Mouse (Mus musculus) midbrain, embryonic 14.5 days (tissue): ENCODE data around the gene Olfr164. TPM values are rescaled to one million over a fixed set of nuclear protein-coding genes. Genes with fewer than 3 reads are reported as not detected.
A peak's percentile ranks its signal among the peaks of the same experiment; 100 is the strongest.

ENCODE experiments used
- ATAC-seq: fragments of 200-750 bp; cut with Nextera tagmentation; 2 replicates; pipeline ENCODE4 v1.8.0; 2017; ENCODE audit warnings: moderate number of reproducible peaks, moderate library complexity; ENCODE audit not compliant: low FRiP score, low TSS enrichment
- DNase-seq: peaks from one replicate; pipeline ENCODE4 v3.0.0-alpha.2; 2015
- H3K27ac ChIP-seq: fragments of 300-500 bp; sonication (generic); replicated peaks from 2 replicates; pipeline ENCODE4 v1.5.1; 2014; ENCODE audit warnings: mild to moderate bottlenecking, low read depth, low read length, moderate library complexity
- H3K27me3 ChIP-seq: fragments of 300-500 bp; sonication (generic); 2 replicates; pipeline ENCODE4 v1.6.1; 2014; ENCODE audit warnings: low read length, control low read depth, mixed read lengths; ENCODE audit not compliant: control insufficient read depth, insufficient read depth
- H3K36me3 ChIP-seq: fragments of 300-500 bp; sonication (generic); 2 replicates; pipeline ENCODE4 v1.6.1; 2014; ENCODE audit warnings: low read length, control low read depth; ENCODE audit not compliant: control insufficient read depth, insufficient read depth
- H3K4me1 ChIP-seq: fragments of 300-500 bp; sonication (generic); 2 replicates; pipeline ENCODE4 v1.6.1; 2014; ENCODE audit warnings: mild to moderate bottlenecking, antibody characterized with exemption, low read length, control low read depth; ENCODE audit not compliant: control insufficient read depth, insufficient read depth
- H3K4me2 ChIP-seq: fragments of 300-500 bp; sonication (generic); 2 replicates; pipeline ENCODE4 v1.6.1; 2014; ENCODE audit warnings: mild to moderate bottlenecking, low read length, moderate library complexity
- H3K4me3 ChIP-seq: fragments of 300-500 bp; sonication (generic); replicated peaks from 2 replicates; pipeline ENCODE4 v1.5.1; 2014; ENCODE audit warnings: low read depth, low read length
- H3K9ac ChIP-seq: fragments of 300-500 bp; sonication (generic); replicated peaks from 2 replicates; pipeline ENCODE4 v1.6.1; 2014; ENCODE audit warnings: mild to moderate bottlenecking, low read length, moderate library complexity
- H3K9me3 ChIP-seq: fragments of 300-500 bp; sonication (generic); 2 replicates; pipeline ENCODE4 v1.6.1; 2016; ENCODE audit warnings: low read length, control low read depth, mixed read lengths; ENCODE audit not compliant: control insufficient read depth
- WGBS: fragments of 180-500 bp; shearing (Covaris S2); extraction: QIAGEN DNeasy Blood & Tissue Kit; methylation state at CpG from one replicate; pipeline ENCODE4 v1.1.7; 2014; 5-methylcytosine and 5-hydroxymethylcytosine counted together
- polyA plus RNA-seq: library from polyadenylated mRNA; unstranded; fragments of >200 nt; fragmentation: Nextera tagmentation; extraction: Ambion mirVana; gene quantifications from 2 replicates; pipeline ENCODE4 v1.2.1, GENCODE M21; 2014

Gene Olfr164
- not detected in 2 replicates for polyA plus RNA-seq

GRCm38 (mm10) chr16:19313964-19314363 is at the start of gene Olfr164:
TSS of gene Olfr164 (minus strand) at chr16:19314064.
- 47% methylated on average over 1 of the region's 1 CpGs for WGBS

GRCm38 (mm10) chr16:19349111-19349510 is 35.2 kb upstream of the Olfr164 start:
- H3K4me1 ChIP-seq = no peaks in the 10 kb centered on the region
- H3K9me3 ChIP-seq = 0 out of 2 replicates have a peak, but pooled peaks cover 5% of the 10 kb centered on the region
- no peaks in the 10 kb centered on the region for H3K27me3 ChIP-seq
- no peak overlapping the region for H3K9ac ChIP-seq
- H3K27ac ChIP-seq = no peak overlapping the region
- no peak overlapping the region for H3K4me2 ChIP-seq
- no peak for ATAC-seq
- WGBS = 92% methylated on average over 6 of the region's 6 CpGs
- no peak overlapping the region for H3K4me3 ChIP-seq
- no peak for DNase-seq
- H3K36me3 ChIP-seq = no peaks in the 10 kb centered on the region

More at GRCm38 (mm10) chr16:19313964-19314363, at the start of gene Olfr164:
- no peak for ATAC-seq
- no peaks in the 10 kb centered on the region for H3K27me3 ChIP-seq
- DNase-seq = no peak
- H3K4me2 ChIP-seq = no peak within 1 kb of the TSS
- no peaks in the 10 kb centered on the region for H3K9me3 ChIP-seq
- H3K9ac ChIP-seq = no peak within 1 kb of the TSS
- H3K4me3 ChIP-seq = no peak within 1 kb of the TSS
- H3K36me3 ChIP-seq = no peaks in the 10 kb centered on the region
- no peaks in the 10 kb centered on the region for H3K4me1 ChIP-seq
- H3K27ac ChIP-seq = no peak within 1 kb of the TSS

GRCm38 (mm10) chr16:19263235-19263634 is 50.6 kb downstream of the Olfr164 start:
- DNase-seq (peak; percentile 9), ATAC-seq (no peak)
- H3K4me1 ChIP-seq = no peaks in the 10 kb centered on the region
- H3K27ac ChIP-seq = no peak overlapping the region
- WGBS = 25% methylated on average over 1 of the region's 1 CpGs
- H3K27me3 ChIP-seq = no peaks in the 10 kb centered on the region
- H3K9me3 ChIP-seq = no peaks in the 10 kb centered on the region
- H3K4me2 ChIP-seq = no peak overlapping the region
- H3K9ac ChIP-seq = no peak overlapping the region
- no peaks in the 10 kb centered on the region for H3K36me3 ChIP-seq
- no peak overlapping the region for H3K4me3 ChIP-seq

GRCm38 (mm10) chr16:19260780-19261179 is 53.1 kb downstream of the Olfr164 start:
- ATAC-seq (no peak), DNase-seq (no peak)
- H3K36me3 ChIP-seq = no peaks in the 10 kb centered on the region
- H3K9me3 ChIP-seq = no peaks in the 10 kb centered on the region
- no peak overlapping the region for H3K27ac ChIP-seq
- no peak overlapping the region for H3K9ac ChIP-seq
- WGBS = 66% methylated on average over 1 of the region's 1 CpGs
- no peaks in the 10 kb centered on the region for H3K4me1 ChIP-seq
- no peak overlapping the region for H3K4me2 ChIP-seq
- H3K4me3 ChIP-seq = no peak overlapping the region
- H3K27me3 ChIP-seq = no peaks in the 10 kb centered on the region

- Histone ChIP-seq H3K9me3 (no peaks in the 10 kb centered on the region), H3K27me3 (no peaks in the 10 kb centered on the region), H3K27ac (no peak overlapping the region), H3K4me2 (no peak overlapping the region), H3K36me3 (no peaks in the 10 kb centered on the region), H3K4me3 (no peak overlapping the region), H3K9ac (no peak overlapping the region), H3K4me1 (no peaks in the 10 kb centered on the region)
- DNase-seq (no peak), ATAC-seq (no peak)
- 75% methylated on average over 1 of the region's 1 CpGs for WGBS
These were observed 68.0 kb downstream of the Olfr164 start for GRCm38 (mm10) chr16:19245835-19246234.

DNA sequence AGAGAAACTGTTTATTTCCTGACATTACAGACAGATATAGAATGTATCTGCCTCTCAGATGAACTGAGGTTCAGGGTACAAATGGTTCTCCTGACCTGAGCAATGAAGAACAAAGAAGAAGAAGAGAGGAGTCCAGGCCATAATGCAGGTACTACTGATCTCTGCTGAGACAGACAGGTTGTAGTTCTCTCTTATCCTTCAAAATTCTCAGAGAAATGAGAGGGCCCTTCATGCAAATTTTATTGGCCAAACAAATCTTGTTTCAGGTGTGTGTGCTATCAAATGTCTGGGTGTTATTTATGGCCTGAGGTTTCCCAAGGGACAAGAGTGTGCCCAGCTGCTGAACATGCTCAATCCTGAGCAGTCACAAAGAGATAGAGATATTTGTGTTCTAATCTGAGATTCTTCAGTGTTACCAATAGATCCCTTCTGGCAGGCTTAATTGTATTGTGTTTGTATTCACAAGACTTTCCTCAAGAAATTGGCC is 72.3 kb downstream of the Olfr164 start:
- no peak overlapping the region for H3K4me3 ChIP-seq
- no peak overlapping the region for H3K27ac ChIP-seq
- DNase-seq (no peak), ATAC-seq (no peak)
- no peaks in the 10 kb centered on the region for H3K27me3 ChIP-seq
- H3K36me3 ChIP-seq = no peaks in the 10 kb centered on the region
- no peaks in the 10 kb centered on the region for H3K9me3 ChIP-seq
- H3K9ac ChIP-seq = no peak overlapping the region
- no peaks in the 10 kb centered on the region for H3K4me1 ChIP-seq
- no peak overlapping the region for H3K4me2 ChIP-seq

GRCm38 (mm10) chr16:19240792-19241538 is 72.9 kb downstream of the Olfr164 start:
- H3K4me2 ChIP-seq = no peak overlapping the region
- H3K4me3 ChIP-seq = no peak overlapping the region
- H3K9me3 ChIP-seq = no peaks in the 10 kb centered on the region
- no peaks in the 10 kb centered on the region for H3K27me3 ChIP-seq
- no peak overlapping the region for H3K27ac ChIP-seq
- no peak for DNase-seq
- H3K4me1 ChIP-seq = no peaks in the 10 kb centered on the region
- H3K36me3 ChIP-seq = no peaks in the 10 kb centered on the region
- no peak for ATAC-seq
- no peak overlapping the region for H3K9ac ChIP-seq
- WGBS = 83% methylated on average over 6 of the region's 6 CpGs

GRCm38 (mm10) chr16:19236719-19237118 is 77.1 kb downstream of the Olfr164 start:
- H3K9ac ChIP-seq = no peak overlapping the region
- no peak overlapping the region for H3K4me2 ChIP-seq
- ATAC-seq = no peak
- WGBS = 90% methylated on average over 4 of the region's 4 CpGs
- no peaks in the 10 kb centered on the region for H3K36me3 ChIP-seq
- DNase-seq = no peak
- H3K27ac ChIP-seq = no peak overlapping the region
- no peaks in the 10 kb centered on the region for H3K9me3 ChIP-seq
- H3K4me3 ChIP-seq = no peak overlapping the region
- H3K27me3 ChIP-seq = no peaks in the 10 kb centered on the region
- no peaks in the 10 kb centered on the region for H3K4me1 ChIP-seq
